23 mouse cellular contexts compared by ENCODE assay signal in genomic region chr1:78876156-78876555, GRCm38 (mm10). TPM values are rescaled to one million over a fixed set of nuclear protein-coding genes. Genes with fewer than 3 reads are reported as not detected.
DNase-seq lines count a peak whose midpoint lies in the region; ATAC-seq and TF ChIP-seq lines count a peak whose summit lies in the region.
"Had no signal": no experiment of that assay in that cellular context is flagged by ENCODE, and none has a peak within 500 bp of the region (broad histone marks: within the 10 kb centered on the region; RNA-seq: fewer than 3 reads in every experiment).

No protein-coding gene starts in this region.

- no peak overlapping the region for H3K9ac ChIP-seq in embryonic facial prominence, embryonic 14.5 days (ENCODE audit: low read depth, low read length)
- no peak overlapping the region for H3K9ac ChIP-seq in limb, embryonic 14.5 days (ENCODE audit: low read depth, low read length, severe bottlenecking)
- no peak overlapping the region for H3K9ac ChIP-seq in embryonic facial prominence, embryonic 15.5 days
- H3K9ac ChIP-seq: embryonic facial prominence, embryonic 13.5 days; forebrain, embryonic 12.5 days had no signal

- DNase-seq in embryonic facial prominence, embryonic 14.5 days (ENCODE audit: low spot score): peak; percentile 71
- DNase-seq in embryonic facial prominence, embryonic 10.5 days (ENCODE audit: low spot score): no peak
- DNase-seq in limb, embryonic 14.5 days (ENCODE audit: low spot score): peak; percentile 55
- DNase-seq in limb, embryonic 10.5 days (ENCODE audit: low spot score): no peak
- DNase-seq: adrenal gland, adult 8-10 months; adrenal gland, postnatal 14 days; adrenal gland, postnatal 36 days; cerebellum, adult 11-12 months; cerebellum, adult 2 months; cerebellum, adult 9-10 months; cerebellum, postnatal 10 days; cerebellum, postnatal 25 days had no signal

- H3K27ac ChIP-seq in embryonic facial prominence, embryonic 14.5 days (replicated peaks; ENCODE audit: low read depth, low read length): no peak overlapping the region
- H3K27ac ChIP-seq in embryonic facial prominence, embryonic 10.5 days (replicated peaks): no peak overlapping the region
- H3K27ac ChIP-seq in limb, embryonic 14.5 days (replicated peaks; ENCODE audit: low read depth, low read length): no peak overlapping the region
- no peak overlapping the region for H3K27ac ChIP-seq in limb, embryonic 10.5 days
- H3K27ac ChIP-seq in embryonic facial prominence, embryonic 15.5 days (replicated peaks): no peak overlapping the region
- H3K27ac ChIP-seq: embryonic facial prominence, embryonic 13.5 days; forebrain, embryonic 10.5 days; forebrain, embryonic 12.5 days had no signal

- no peak for TF ChIP-seq POLR2A in limb, embryonic 14.5 days (IDR thresholded peaks at IDR 0.05; ENCODE audit: borderline replicate concordance, extremely low read depth, insufficient read depth, insufficient read length)

- no peaks in the 10 kb centered on the region for H3K27me3 ChIP-seq in embryonic facial prominence, embryonic 14.5 days (replicated peaks; ENCODE audit: control insufficient read depth, insufficient read depth, low read length)
- no peaks in the 10 kb centered on the region for H3K27me3 ChIP-seq in embryonic facial prominence, embryonic 10.5 days (replicated peaks; ENCODE audit: low read depth, poor library complexity, severe bottlenecking)
- H3K27me3 ChIP-seq in limb, embryonic 14.5 days (ENCODE audit: control insufficient read depth, insufficient read depth, low read length): no peaks in the 10 kb centered on the region
- no peaks in the 10 kb centered on the region for H3K27me3 ChIP-seq in limb, embryonic 10.5 days (ENCODE audit: low read depth, poor library complexity, severe bottlenecking)
- no peaks in the 10 kb centered on the region for H3K27me3 ChIP-seq in embryonic facial prominence, embryonic 15.5 days
- H3K27me3 ChIP-seq: embryonic facial prominence, embryonic 13.5 days; forebrain, embryonic 12.5 days had no signal

- no peaks in the 10 kb centered on the region for H3K36me3 ChIP-seq in embryonic facial prominence, embryonic 14.5 days (ENCODE audit: control insufficient read depth, insufficient read depth, low read length)
- no peaks in the 10 kb centered on the region for H3K36me3 ChIP-seq in embryonic facial prominence, embryonic 10.5 days (replicated peaks)
- H3K36me3 ChIP-seq in limb, embryonic 14.5 days (ENCODE audit: control insufficient read depth, insufficient read depth, low read length): no peaks in the 10 kb centered on the region
- no peaks in the 10 kb centered on the region for H3K36me3 ChIP-seq in limb, embryonic 10.5 days
- no peaks in the 10 kb centered on the region for H3K36me3 ChIP-seq in embryonic facial prominence, embryonic 15.5 days
- H3K36me3 ChIP-seq: embryonic facial prominence, embryonic 13.5 days; forebrain, embryonic 10.5 days; forebrain, embryonic 12.5 days had no signal

- no peaks in the 10 kb centered on the region for H3K4me1 ChIP-seq in embryonic facial prominence, embryonic 14.5 days (ENCODE audit: control insufficient read depth, insufficient read depth, low read length)
- H3K4me1 ChIP-seq in embryonic facial prominence, embryonic 10.5 days: no peaks in the 10 kb centered on the region
- H3K4me1 ChIP-seq in limb, embryonic 14.5 days (ENCODE audit: control insufficient read depth, insufficient read depth, low read length): no peaks in the 10 kb centered on the region
- no peaks in the 10 kb centered on the region for H3K4me1 ChIP-seq in limb, embryonic 10.5 days
- peaks cover 7% of the 10 kb centered on the region; the same call in 1 of the 2 replicates for H3K4me1 ChIP-seq in embryonic facial prominence, embryonic 15.5 days
- H3K4me1 ChIP-seq: embryonic facial prominence, embryonic 13.5 days; forebrain, embryonic 10.5 days; forebrain, embryonic 12.5 days had no signal

- no peak overlapping the region for H3K4me3 ChIP-seq in embryonic facial prominence, embryonic 14.5 days (ENCODE audit: low read depth, low read length)
- H3K4me3 ChIP-seq in embryonic facial prominence, embryonic 10.5 days: no peak overlapping the region
- no peak overlapping the region for H3K4me3 ChIP-seq in limb, embryonic 14.5 days (replicated peaks; ENCODE audit: low read length)
- no peak overlapping the region for H3K4me3 ChIP-seq in limb, embryonic 10.5 days
- no peak overlapping the region for H3K4me3 ChIP-seq in embryonic facial prominence, embryonic 15.5 days (replicated peaks)
- H3K4me3 ChIP-seq: embryonic facial prominence, embryonic 13.5 days; erythroblast, embryonic 14.5 days; forebrain, embryonic 10.5 days; forebrain, embryonic 12.5 days had no signal

- H3K4me2 ChIP-seq in embryonic facial prominence, embryonic 14.5 days (ENCODE audit: low read depth, low read length): no peak overlapping the region
- no peak overlapping the region for H3K4me2 ChIP-seq in limb, embryonic 14.5 days (replicated peaks; ENCODE audit: low read depth, low read length, severe bottlenecking)
- H3K4me2 ChIP-seq in embryonic facial prominence, embryonic 15.5 days (replicated peaks): no peak overlapping the region
- H3K4me2 ChIP-seq: embryonic facial prominence, embryonic 13.5 days; forebrain, embryonic 12.5 days had no signal

- WGBS in embryonic facial prominence, embryonic 14.5 days: 61% methylated on average over 3 of the region's 3 CpGs
- 87% methylated on average over 3 of the region's 3 CpGs for WGBS in embryonic facial prominence, embryonic 10.5 days
- 63% methylated on average over 3 of the region's 3 CpGs for WGBS in limb, embryonic 14.5 days
- 89% methylated on average over 3 of the region's 3 CpGs for WGBS in limb, embryonic 10.5 days
- 43% methylated on average over 3 of the region's 3 CpGs for WGBS in embryonic facial prominence, embryonic 15.5 days

- H3K9me3 ChIP-seq in embryonic facial prominence, embryonic 14.5 days (ENCODE audit: control insufficient read depth, low read length): no peaks in the 10 kb centered on the region
- H3K9me3 ChIP-seq in embryonic facial prominence, embryonic 10.5 days: no peaks in the 10 kb centered on the region
- no peaks in the 10 kb centered on the region for H3K9me3 ChIP-seq in limb, embryonic 14.5 days (ENCODE audit: control insufficient read depth, low read length)
- H3K9me3 ChIP-seq in limb, embryonic 10.5 days (replicated peaks): no peaks in the 10 kb centered on the region
- no peaks in the 10 kb centered on the region for H3K9me3 ChIP-seq in embryonic facial prominence, embryonic 15.5 days (replicated peaks)
- H3K9me3 ChIP-seq: embryonic facial prominence, embryonic 13.5 days; forebrain, embryonic 10.5 days; forebrain, embryonic 12.5 days had no signal

- peak; percentile 50; the same call in 1 of the 2 replicates for ATAC-seq in embryonic facial prominence, embryonic 14.5 days (ENCODE audit: low read depth)
- ATAC-seq in limb, embryonic 14.5 days (ENCODE audit: low FRiP score, low read depth): no peak
- peak; percentile 11; the same call in 1 of the 2 replicates for ATAC-seq in embryonic facial prominence, embryonic 15.5 days (ENCODE audit: insufficient number of reproducible peaks, low FRiP score, low TSS enrichment, low read depth)
- ATAC-seq in granulocyte monocyte progenitor cell, adult 5-6 weeks (replicated peaks; ENCODE audit: poor library complexity, severe bottlenecking): no peak
- ATAC-seq: activated CD4-positive, CD25-positive, alpha-beta regulatory T cell, adult 4 months; forebrain, embryonic 14.5 days; forebrain, embryonic 16.5 days had no signal

RNA-seq across cellular contexts. Expression of gene Kcne4, which starts 59.6 kb away (rescaled TPM):
- 16.4 and 22.5 TPM in 2 replicates for polyA plus RNA-seq in embryonic facial prominence, embryonic 14.5 days (2014; fragmentation: Nextera tagmentation; extraction: Ambion mirVana)
- polyA plus RNA-seq in embryonic facial prominence, embryonic 10.5 days (2016; fragmentation: Nextera tagmentation; extraction: Ambion mirVana): 0.11 and 0.36 TPM in 2 replicates
- 9.0 TPM in 2 replicates for polyA plus RNA-seq in limb, embryonic 14.5 days (2012; rRNA removed)
- polyA plus RNA-seq in limb, embryonic 14.5 days (2014; fragmentation: Nextera tagmentation; extraction: Ambion mirVana): 18.3 and 21.2 TPM in 2 replicates
- 0.16 and 0.90 TPM in 2 replicates for polyA plus RNA-seq in limb, embryonic 10.5 days (2016; fragmentation: Nextera tagmentation; extraction: Ambion mirVana)
- polyA plus RNA-seq in embryonic facial prominence, embryonic 15.5 days (2015; fragmentation: Nextera tagmentation; extraction: Ambion mirVana): 24.6 and 29.5 TPM in 2 replicates
- total RNA-seq in granulocyte monocyte progenitor cell, adult 5-6 weeks (2014; fragmentation: Nextera tagmentation): not detected in 2 replicates
- not detected in 2 replicates for total RNA-seq in granulocyte monocyte progenitor cell, adult 5-6 weeks (2017)
- total RNA-seq: ES-E14, MEL had no signal
- polyA plus RNA-seq: activated CD4-positive, CD25-positive, alpha-beta regulatory T cell, adult 4 months; erythroblast, embryonic 14.5 days had no signal

Comparison
In these comparisons a context has a peak if more than half of its experiments do, and no peak if none do; other contexts are left out.
1. DNase-seq: peak in embryonic facial prominence, embryonic 14.5 days (single experiment) and limb, embryonic 14.5 days (single experiment); none in embryonic facial prominence, embryonic 10.5 days (single experiment) and limb, embryonic 10.5 days (single experiment).
2. ATAC-seq: peak in embryonic facial prominence, embryonic 14.5 days (single experiment) and embryonic facial prominence, embryonic 15.5 days (single experiment); none in limb, embryonic 14.5 days (single experiment) and granulocyte monocyte progenitor cell, adult 5-6 weeks (single experiment).